Mouse (Mus musculus) kidney, postnatal 0 days (tissue): ENCODE measurements around the gene Col23a1. TPM values are rescaled to one million over a fixed set of nuclear protein-coding genes. Genes with fewer than 3 reads are reported as not detected.
"Not testable (repeated sequence)": the region's sequence is repeated elsewhere in the genome, so short reads cannot be mapped to it uniquely, and the experiment has no call there.

Experiments
- ATAC-seq: fragments of 200-750 bp; cut with Nextera tagmentation; replicated peaks from 2 replicates; pipeline ENCODE4 v1.8.0; 2017; ENCODE audit warnings: low read depth, moderate number of reproducible peaks, moderate TSS enrichment, moderate library complexity; ENCODE audit not compliant: low FRiP score
- DNase-seq: peaks from one replicate; pipeline ENCODE4 v3.0.0-alpha.2; 2016; ENCODE audit warnings: low spot score
- H3K27ac ChIP-seq: fragments of 300-500 bp; sonication (generic); 2 replicates; pipeline ENCODE4 v1.5.1; 2014; ENCODE audit warnings: mild to moderate bottlenecking
- H3K27me3 ChIP-seq: fragments of 300-500 bp; sonication (generic); 2 replicates; pipeline ENCODE4 v1.6.1; 2014; ENCODE audit warnings: low read length, mixed read lengths; ENCODE audit not compliant: insufficient read depth
- H3K36me3 ChIP-seq: fragments of 300-500 bp; sonication (generic); 2 replicates; pipeline ENCODE4 v1.6.1; 2014; ENCODE audit warnings: low read length, mixed read lengths; ENCODE audit not compliant: insufficient read depth
- H3K4me1 ChIP-seq: fragments of 300-500 bp; sonication (generic); replicated peaks from 2 replicates; pipeline ENCODE4 v1.6.1; 2014; ENCODE audit warnings: antibody characterized with exemption, low read length, mixed read lengths; ENCODE audit not compliant: insufficient read depth
- H3K4me2 ChIP-seq: fragments of 300-500 bp; sonication (generic); 2 replicates; pipeline ENCODE4 v1.6.1; 2014; ENCODE audit warnings: mild to moderate bottlenecking, low read length, moderate library complexity, mixed read lengths
- H3K4me3 ChIP-seq: fragments of 300-500 bp; sonication (generic); replicated peaks from 2 replicates; pipeline ENCODE4 v1.5.1; 2014; ENCODE audit warnings: low read depth, low read length
- H3K9ac ChIP-seq: fragments of 300-500 bp; sonication (generic); 2 replicates; pipeline ENCODE4 v1.6.1; 2014; ENCODE audit warnings: low read depth, low read length
- H3K9me3 ChIP-seq: fragments of 300-500 bp; sonication (generic); replicated peaks from 2 replicates; pipeline ENCODE4 v1.6.1; 2016; ENCODE audit warnings: low read length, inconsistent platforms, mixed read lengths
- CTCF ChIP-seq: IDR thresholded peaks from 2 replicates; pipeline ENCODE4 v1.5.1; 2016; ENCODE audit warnings: antibody characterized with exemption, low read depth, mild to moderate bottlenecking, moderate library complexity
- WGBS: fragments of 180-500 bp; shearing (Covaris S2); extraction: QIAGEN DNeasy Blood & Tissue Kit; methylation state at CpG from one replicate; pipeline ENCODE4 v1.1.7; 2014; 5-methylcytosine and 5-hydroxymethylcytosine counted together
- polyA plus RNA-seq: library from polyadenylated mRNA; unstranded; fragments of >200 nt; fragmentation: Nextera tagmentation; extraction: Ambion mirVana; gene quantifications from 2 replicates; pipeline ENCODE4 v1.2.1, GENCODE M21; 2015

Col23a1 gene
- polyA plus RNA-seq, 1 experiment from 2014 or later = 6.8 TPM

GRCm38 (mm10) chr11:51602253-51602652 lies 312.5 kb downstream of the Col23a1 start:
- no peak overlapping the region for H3K27ac ChIP-seq
- H3K4me3 ChIP-seq = no peak overlapping the region

DNA sequence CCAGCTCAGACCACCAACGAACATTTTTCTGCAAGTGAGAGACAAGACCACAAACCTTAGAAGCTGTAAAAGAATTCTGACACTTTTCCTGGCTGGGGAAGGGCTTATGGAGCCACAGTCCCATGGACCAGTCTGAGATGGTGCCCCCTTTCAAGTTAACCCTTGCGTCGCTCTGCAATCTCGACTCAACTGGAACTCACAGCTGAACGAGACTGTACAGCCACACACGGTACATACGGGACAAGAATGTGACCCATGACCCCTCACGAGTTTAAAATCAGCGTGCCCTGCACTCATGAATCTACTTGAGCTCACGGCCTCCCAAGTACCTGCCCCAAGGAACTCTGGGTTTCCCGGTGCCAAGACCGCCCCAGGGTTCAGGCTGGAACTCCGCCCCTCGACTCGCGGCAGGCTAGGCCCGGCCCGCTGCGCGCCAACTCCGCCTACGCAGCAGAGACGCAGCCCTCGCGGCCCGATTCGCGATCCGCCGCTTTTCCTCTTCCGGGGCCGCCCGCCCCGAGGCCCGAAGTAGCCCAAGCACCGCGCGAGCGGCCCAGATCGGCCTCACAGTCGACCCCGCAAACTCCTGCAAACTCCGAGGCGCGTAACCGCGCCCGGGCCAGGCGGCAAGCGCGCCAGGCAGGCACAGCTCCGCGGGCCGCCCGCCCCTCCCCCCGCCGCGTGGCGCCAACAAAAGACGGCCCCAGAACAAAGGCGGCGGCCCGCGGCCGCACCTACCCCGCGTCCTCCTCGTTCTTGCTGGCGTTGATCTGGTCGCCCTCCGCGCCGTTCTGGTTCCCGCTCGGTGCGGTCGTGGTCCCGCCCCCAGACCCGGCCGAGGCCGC lies 316.1 kb downstream of the Col23a1 start:
- DNase-seq = peak; percentile 95
- Histone ChIP-seq H3K4me3 (peak overlapping the region; percentile 99), H3K4me2 (peak overlapping the region; percentile 75), H3K9me3 (no peaks in the 10 kb centered on the region), H3K27ac (peak overlapping the region; percentile 97), H3K27me3 (no peaks in the 10 kb centered on the region), H3K9ac (peak overlapping the region; percentile 100), H3K36me3 (peaks cover 38% of the 10 kb centered on the region), H3K4me1 (no peaks in the 10 kb centered on the region; the same call in 1 of the 2 replicates)
- under 1% methylated on average over 80 of the region's 81 CpGs for WGBS
- ATAC-seq = peak; percentile 83
- no peak for TF ChIP-seq CTCF

More at GRCm38 (mm10) chr11:51602253-51602652, 312.5 kb downstream of the Col23a1 start:
- no peak for TF ChIP-seq CTCF
- H3K36me3 ChIP-seq = peaks cover 73% of the 10 kb centered on the region
- DNase-seq (no peak), ATAC-seq (no peak)
- H3K4me2 ChIP-seq = no peak overlapping the region
- H3K27me3 ChIP-seq = no peaks in the 10 kb centered on the region
- H3K9ac ChIP-seq = no peak overlapping the region
- 88% methylated on average over 3 of the region's 3 CpGs for WGBS
- H3K9me3 ChIP-seq = no peaks in the 10 kb centered on the region
- no peaks in the 10 kb centered on the region; the same call in 1 of the 2 replicates for H3K4me1 ChIP-seq

GRCm38 (mm10) chr11:51606447-51607095 lies 316.9 kb downstream of the Col23a1 start, which contains the start of gene Hnrnpab:
Gene Hnrnpab (minus strand): TSS chr11:51606847.
- no peaks in the 10 kb centered on the region for H3K9me3 ChIP-seq
- H3K36me3 ChIP-seq = peaks cover 31% of the 10 kb centered on the region
- DNase-seq (peak; percentile 98), ATAC-seq (peak; percentile 92)
- peak within 1 kb of the TSS; percentile 97 for H3K27ac ChIP-seq
- peak within 1 kb of the TSS; percentile 75 for H3K4me2 ChIP-seq
- H3K4me3 ChIP-seq = peak within 1 kb of the TSS; percentile 99
- under 1% methylated on average over 83 of the region's 91 CpGs for WGBS
- no peaks in the 10 kb centered on the region for H3K27me3 ChIP-seq
- H3K9ac ChIP-seq = peak within 1 kb of the TSS; percentile 100
- no peak for TF ChIP-seq CTCF
- H3K4me1 ChIP-seq = no peaks in the 10 kb centered on the region; the same call in 1 of the 2 replicates

GRCm38 (mm10) chr11:51607096-51607738 lies 317.5 kb downstream of the Col23a1 start:
- peak; percentile 16 for ATAC-seq
- Histone ChIP-seq H3K4me3 (peak overlapping the region; percentile 99), H3K27me3 (no peaks in the 10 kb centered on the region), H3K27ac (peak overlapping the region; percentile 97), H3K36me3 (peaks cover 24% of the 10 kb centered on the region), H3K9me3 (no peaks in the 10 kb centered on the region), H3K9ac (peak overlapping the region; percentile 100), H3K4me1 (no peaks in the 10 kb centered on the region; the same call in 1 of the 2 replicates), H3K4me2 (peak overlapping the region; percentile 66)
- no peak for TF ChIP-seq CTCF
- no peak for DNase-seq
- 4% methylated on average over 15 of the region's 15 CpGs for WGBS

- H3K27me3 ChIP-seq = no peaks in the 10 kb centered on the region
- no peak for ATAC-seq
- WGBS = 73% methylated on average over 3 of the region's 3 CpGs
- no peak overlapping the region for H3K4me2 ChIP-seq
- no peak for TF ChIP-seq CTCF
- H3K36me3 ChIP-seq = peaks cover 3% of the 10 kb centered on the region; the same call in 1 of the 2 replicates
- H3K9me3 ChIP-seq = no peaks in the 10 kb centered on the region
- H3K27ac ChIP-seq = no peak overlapping the region
- no peak overlapping the region for H3K9ac ChIP-seq
- no peak for DNase-seq
- H3K4me3 ChIP-seq = no peak overlapping the region
- no peaks in the 10 kb centered on the region; the same call in 1 of the 2 replicates for H3K4me1 ChIP-seq
Observed at GRCm38 (mm10) chr11:51609266-51609909, 319.7 kb downstream of the Col23a1 start.

DNA sequence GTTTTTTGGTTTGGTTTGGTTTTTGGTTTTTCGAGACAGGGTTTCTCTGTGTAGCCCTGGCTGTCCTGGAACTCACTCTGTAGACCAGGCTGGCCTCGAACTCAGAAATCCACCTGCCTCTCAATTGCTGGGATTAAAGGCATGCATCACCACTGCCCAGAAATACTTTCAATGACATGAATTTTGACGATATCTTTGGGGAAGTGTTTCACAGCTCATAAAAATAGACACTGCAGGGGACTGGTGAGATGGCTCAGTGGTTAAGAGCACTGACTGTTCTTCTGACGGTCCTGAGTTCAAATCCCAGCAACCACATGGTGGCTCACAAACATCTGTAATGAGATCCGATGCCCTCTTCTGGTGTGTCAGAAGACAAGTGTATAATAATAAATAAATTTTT lies 320.2 kb downstream of the Col23a1 start:
- not testable (repeated sequence) for H3K4me3 ChIP-seq, H3K9ac ChIP-seq

More for the DNA sequence above, 320.2 kb downstream of the Col23a1 start:
- not testable (repeated sequence) for DNase-seq, H3K4me2 ChIP-seq, H3K27me3 ChIP-seq, ATAC-seq, H3K4me1 ChIP-seq, H3K36me3 ChIP-seq, H3K27ac ChIP-seq, H3K9me3 ChIP-seq
- 83% methylated on average over 5 of the region's 5 CpGs for WGBS
